Mouse (Mus musculus) Patski (cell line): ENCODE measurements around the gene Sun1. TPM values are rescaled to one million over a fixed set of nuclear protein-coding genes. Genes with fewer than 3 reads are reported as not detected.

Source experiments
- ATAC-seq: fragments of 100-300 bp; one replicate; pipeline ENCODE4 v1.8.0; 2021
- CTCF ChIA-PET: fragments of 350-600 bp; sonication (Branson Sonifier 250); formaldehyde crosslinking; loops from one replicate; lab custom pipeline; 2022; ENCODE audit warnings: inconsistent platforms; lab: Charles Lee
- POLR2A ChIA-PET: fragments of 350-600 bp; sonication (Branson Sonifier 250); formaldehyde crosslinking; loops from one replicate; lab custom pipeline; 2022; ENCODE audit warnings: antibody characterized with exemption, inconsistent platforms; lab: Charles Lee
- DNase-seq: peaks from one replicate; pipeline ENCODE4 v3.0.0-alpha.2; 2011; ENCODE audit warnings: low read depth, low spot score
- H3K27me3 ChIP-seq: fragments of 371-371 bp; one replicate; pipeline ENCODE4 v1.5.1; 2021
- CTCF ChIP-seq: fragments of 100-300 bp; IDR thresholded peaks from one replicate; pipeline ENCODE4 v1.5.1; 2021
- in situ Hi-C: fragments of 300-500 bp; cut with MboI; formaldehyde crosslinking; loops from 3 replicates; pipeline ENCODE4 v1.11.1; 2018; ENCODE audit warnings: low pct_unique_long_range_greater_than_20kb, mixed read lengths
- polyA plus RNA-seq: library from polyadenylated mRNA; unstranded; gene quantifications from one replicate; pipeline ENCODE4 v1.2.3, GENCODE M21; 2021

Gene Sun1
- polyA plus RNA-seq, 1 experiment from 2014 or later = 107 TPM

GRCm38 (mm10) chr5:139243384-139243783, 42.9 kb downstream of the Sun1 start:
- ChIA-PET CTCF (no interaction called here), POLR2A (interaction anchor here (1.1 kb wide), 1 partner anchor 9 kb away, joined by 6 read pairs; the partner anchor contains the start of gene Get4)
- DNase-seq (no peak), ATAC-seq (no peak)
- TF ChIP-seq CTCF = no peak
- H3K27me3 ChIP-seq = no peaks in the 10 kb centered on the region
- in situ Hi-C loops = no loop called here

GRCm38 (mm10) chr5:139247767-139248166, 47.3 kb downstream of the Sun1 start:
- ChIA-PET CTCF (interaction anchor here (1.0 kb wide), 1 partner anchor 9 kb away, joined by 3 read pairs; no protein-coding TSS in a partner anchor), POLR2A (no interaction called here)
- in situ Hi-C loops = no loop called here
- H3K27me3 ChIP-seq = no peaks in the 10 kb centered on the region
- ATAC-seq = no peak
- DNase-seq = no peak
- TF ChIP-seq CTCF = no peak

GRCm38 (mm10) chr5:139248846-139249245, 48.4 kb downstream of the Sun1 start:
- H3K27me3 ChIP-seq = no peaks in the 10 kb centered on the region
- no peak for DNase-seq
- ChIA-PET POLR2A (interaction anchor here (0.8 kb wide), 1 partner anchor 10 kb away, joined by 3 read pairs; no protein-coding TSS in a partner anchor), CTCF (interaction anchor here (1.0 kb wide), 1 partner anchor 11 kb away, joined by 3 read pairs; no protein-coding TSS in a partner anchor)
- ATAC-seq = no peak
- in situ Hi-C loops = no loop called here
- TF ChIP-seq CTCF = no peak

GRCm38 (mm10) chr5:139251279-139251678, 50.8 kb downstream of the Sun1 start:
- in situ Hi-C loops = no loop called here
- ChIA-PET POLR2A (interaction anchor here (0.5 to 1.9 kb wide), 8 partner anchors 8 to 528 kb away, joined by 3 to 6 read pairs (median 4); no protein-coding TSS in a partner anchor), CTCF (interaction anchor here (0.9 to 1.6 kb wide), 3 partner anchors 11 to 94 kb away, joined by 3 to 4 read pairs (median 3); no protein-coding TSS in a partner anchor)
- DNase-seq = no peak
- no peak for TF ChIP-seq CTCF
- ATAC-seq = no peak
- no peaks in the 10 kb centered on the region for H3K27me3 ChIP-seq

- ChIA-PET CTCF (interaction anchor here (0.9 to 1.6 kb wide), 3 partner anchors 10 to 93 kb away, joined by 3 to 4 read pairs (median 3); no protein-coding TSS in a partner anchor), POLR2A (interaction anchor here (0.6 to 1.9 kb wide), 9 partner anchors 8 to 529 kb away, joined by 3 to 6 read pairs (median 4); no protein-coding TSS in a partner anchor)
- ATAC-seq (no peak), DNase-seq (no peak)
- no peak for TF ChIP-seq CTCF
- no peaks in the 10 kb centered on the region for H3K27me3 ChIP-seq
- in situ Hi-C loops = no loop called here
These were observed 51.3 kb downstream of the Sun1 start for GRCm38 (mm10) chr5:139251736-139252080.

GRCm38 (mm10) chr5:139252081-139252909, 51.9 kb downstream of the Sun1 start, which contains the start of gene Get4:
Get4 (plus strand) TSS chr5:139252324.
- CTCF ChIA-PET = interaction anchor here (0.9 to 1.6 kb wide), 3 partner anchors 10 to 93 kb away, joined by 3 to 4 read pairs (median 3); no protein-coding TSS in a partner anchor
- no peak for TF ChIP-seq CTCF
- in situ Hi-C loops = no loop called here
- DNase-seq (peak; percentile 98), ATAC-seq (peak; percentile 87)
- POLR2A ChIA-PET = interaction anchor here (1.0 to 1.9 kb wide), 8 partner anchors 9 to 95 kb away, joined by 3 to 6 read pairs (median 4); no protein-coding TSS in a partner anchor
- no peaks in the 10 kb centered on the region for H3K27me3 ChIP-seq

- no peak for TF ChIP-seq CTCF
- ATAC-seq = no peak
- POLR2A ChIA-PET = interaction anchor here (1.1 to 1.9 kb wide), 4 partner anchors 10 to 94 kb away, joined by 3 to 6 read pairs (median 3); no protein-coding TSS in a partner anchor
- in situ Hi-C loops = no loop called here
- DNase-seq = no peak
- no peaks in the 10 kb centered on the region for H3K27me3 ChIP-seq
- CTCF ChIA-PET = no interaction called here
These were observed 52.4 kb downstream of the Sun1 start for GRCm38 (mm10) chr5:139252910-139253245.

- CTCF ChIA-PET = no interaction called here
- DNase-seq (no peak), ATAC-seq (peak; percentile 13)
- in situ Hi-C loops = no loop called here
- TF ChIP-seq CTCF = no peak
- POLR2A ChIA-PET = interaction anchor here (1.1 to 1.9 kb wide), 3 partner anchors 10 to 94 kb away, joined by 3 to 6 read pairs (median 3); no protein-coding TSS in a partner anchor
- H3K27me3 ChIP-seq = no peaks in the 10 kb centered on the region
These were observed 52.9 kb downstream of the Sun1 start for GRCm38 (mm10) chr5:139253301-139253741.

GRCm38 (mm10) chr5:139254938-139255337, 54.5 kb downstream of the Sun1 start:
- ChIA-PET POLR2A (no interaction called here), CTCF (interaction anchor here (0.7 to 1.6 kb wide), 2 partner anchors 27 to 34 kb away, joined by 3 to 6 read pairs; no protein-coding TSS in a partner anchor)
- ATAC-seq = no peak
- H3K27me3 ChIP-seq = no peaks in the 10 kb centered on the region
- DNase-seq = no peak
- TF ChIP-seq CTCF = no peak
- in situ Hi-C loops = no loop called here

- ATAC-seq = no peak
- in situ Hi-C loops = no loop called here
- CTCF ChIA-PET = interaction anchor here (1.6 kb wide), 1 partner anchor 26 kb away, joined by 6 read pairs; no protein-coding TSS in a partner anchor
- TF ChIP-seq CTCF = no peak
- POLR2A ChIA-PET = interaction anchor here (0.9 kb wide), 1 partner anchor 89 kb away, joined by 3 read pairs; no protein-coding TSS in a partner anchor
- H3K27me3 ChIP-seq = no peaks in the 10 kb centered on the region
- no peak for DNase-seq
These were observed 55.3 kb downstream of the Sun1 start for GRCm38 (mm10) chr5:139255777-139256176.
